Mouse (Mus musculus) frontal cortex, adult 2 months (tissue): ENCODE data around the gene Defb45. TPM values are rescaled to one million over a fixed set of nuclear protein-coding genes. Genes with fewer than 3 reads are reported as not detected.

Experiments used
- DNase-seq, 2 experiments: peaks; one replicate each; pipeline ENCODE4 v3.0.0; 2022; ENCODE audit warnings: low spot score in 1 of 2; ENCODE audit errors: extremely low spot score in 1 of 2
- polyA plus RNA-seq: library from polyadenylated mRNA; depleted of rRNA; stranded (reverse); fragments of >200 nt; gene quantifications from 2 replicates; pipeline ENCODE4 v1.2.3, GENCODE M21; 2012

Defb45 gene
- polyA plus RNA-seq, 1 experiment = not detected

- no peak for DNase-seq
These were observed 13.0 kb upstream of the Defb45 start for GRCm38 (mm10) chr2:152612193-152612592.

- DNase-seq = no peak
These were observed 9.5 kb upstream of the Defb45 start for GRCm38 (mm10) chr2:152608719-152609118.

DNA sequence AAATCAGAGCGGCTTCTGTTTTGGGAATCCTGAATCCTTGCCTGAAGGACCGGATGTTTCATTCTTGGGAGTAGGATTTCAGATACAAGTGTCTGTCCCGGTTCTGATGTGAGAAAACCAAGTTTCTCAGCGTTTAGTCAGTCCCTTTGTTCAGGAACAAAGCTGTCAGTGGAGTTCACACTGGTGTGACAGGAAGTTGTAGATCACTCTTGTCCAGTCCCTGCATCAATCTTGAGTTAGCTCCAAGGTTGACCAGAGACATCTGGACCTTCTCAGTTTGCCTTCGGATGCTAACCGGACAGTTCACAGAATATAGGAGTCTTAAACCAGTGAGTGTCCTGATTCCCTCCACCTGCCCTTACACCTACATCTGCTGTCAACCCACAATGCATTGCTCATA, 8.5 kb upstream of the Defb45 start:
- no peak for DNase-seq

DNA sequence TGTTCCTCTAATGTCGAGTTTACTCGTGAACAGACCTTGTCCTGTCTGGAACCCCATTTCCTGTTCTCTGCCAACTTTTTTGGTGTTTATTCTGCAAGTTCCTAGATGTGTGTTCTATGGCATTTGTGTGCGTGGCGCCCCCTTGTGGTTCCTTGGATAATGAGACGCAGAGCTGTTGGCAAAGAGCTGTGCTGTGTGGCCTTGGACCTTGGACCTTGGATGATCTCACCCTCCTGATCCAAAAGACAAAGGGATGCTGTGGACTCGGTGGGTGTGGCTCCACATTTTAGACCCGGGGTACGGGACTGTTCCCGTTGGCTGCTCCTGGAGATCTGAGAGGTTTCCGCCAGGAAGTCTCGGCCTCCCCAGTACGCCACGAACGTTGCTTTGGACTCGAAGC, 4.9 kb upstream of the Defb45 start, which contains the start of gene Defb36:
Defb36 (plus strand) TSS at position 271 of the 400 bp plus-strand sequence.
- DNase-seq = peak in 1 of 2 experiments; percentile 56

DNA sequence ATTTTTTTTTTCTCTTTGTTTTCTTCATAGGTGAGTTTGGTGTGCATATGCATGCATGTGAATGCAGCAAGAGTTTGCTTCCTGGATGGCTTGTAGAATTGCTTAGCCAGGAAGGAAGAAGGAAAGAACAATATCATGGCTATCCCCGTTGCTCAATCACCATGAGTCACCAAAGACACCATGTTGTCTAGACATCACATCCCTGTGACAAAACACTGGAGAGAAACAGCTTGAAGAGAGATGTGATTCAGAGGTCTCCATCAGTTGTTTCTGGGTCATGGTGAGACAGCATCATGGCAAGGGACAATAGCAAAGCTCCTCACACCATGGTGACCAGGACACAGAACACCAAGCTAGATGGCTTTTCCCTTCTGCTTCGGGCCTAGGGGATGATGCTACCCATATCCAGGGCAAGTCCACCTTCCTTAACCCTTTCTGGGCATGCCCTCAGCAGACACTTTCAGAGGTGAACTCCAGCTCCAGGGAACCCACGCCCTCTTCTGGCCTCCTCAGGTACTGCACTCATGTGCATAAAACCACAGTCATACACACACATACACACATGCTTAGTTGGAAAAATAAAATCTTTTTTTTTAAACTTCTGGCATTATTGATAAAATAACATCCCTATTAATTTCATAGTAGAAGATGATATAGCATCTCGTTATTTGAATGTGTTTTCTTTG, 2.2 kb upstream of the Defb45 start:
- no peak for DNase-seq

GRCm38 (mm10) chr2:152600076-152600475, 877 bp upstream of the Defb45 start:
- no peak for DNase-seq

DNA sequence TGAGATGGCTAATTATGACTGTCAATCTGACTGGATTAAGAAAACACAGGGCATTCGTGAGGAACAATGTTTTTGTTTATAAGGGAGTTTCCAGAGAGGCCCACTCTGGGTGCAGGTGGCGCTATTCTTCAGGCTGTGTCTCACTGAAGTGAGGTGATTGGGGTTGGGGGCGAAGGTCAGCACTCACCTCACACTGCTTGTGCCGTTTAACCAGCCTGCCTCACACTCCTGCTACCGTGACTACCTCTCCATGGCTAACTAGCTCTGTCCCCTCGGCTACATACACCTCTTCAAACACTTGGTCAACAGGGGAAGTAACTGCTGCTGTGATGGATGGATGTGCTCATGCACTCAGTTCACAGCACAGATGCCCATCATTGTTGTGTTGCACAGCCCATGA, 10.2 kb downstream of the Defb45 start:
- DNase-seq = no peak

GRCm38 (mm10) chr2:152588450-152588849, 10.7 kb downstream of the Defb45 start:
- DNase-seq = no peak

DNA sequence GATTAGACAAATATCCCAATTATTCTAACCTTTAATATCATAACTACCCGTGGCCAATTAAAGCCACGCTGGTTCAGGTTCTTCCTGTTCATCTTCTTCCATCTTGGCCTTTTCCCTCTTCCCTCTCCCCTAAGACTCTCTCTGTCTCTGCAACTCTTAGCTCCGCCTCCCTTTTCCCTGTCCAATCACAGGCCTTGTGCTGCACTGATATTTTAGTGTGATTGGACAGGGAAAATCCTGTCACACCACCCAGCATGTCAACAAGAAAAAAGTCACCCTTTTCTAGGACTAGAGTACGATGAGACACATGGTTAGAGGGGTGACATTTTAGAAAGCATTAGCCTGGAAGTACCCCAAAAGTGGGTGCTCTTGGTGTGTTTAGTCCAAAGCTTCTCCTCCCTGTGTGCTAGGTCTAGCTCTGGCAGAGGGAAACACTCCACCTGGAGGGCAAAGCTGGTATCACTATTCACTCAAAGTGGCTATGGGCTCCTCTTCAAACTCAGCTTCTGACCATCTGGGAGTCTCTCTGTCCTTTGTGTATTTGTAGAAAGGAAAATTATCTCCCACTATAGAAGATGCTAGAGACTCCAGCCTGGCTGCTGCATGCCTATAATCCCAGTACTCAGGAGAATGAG, 12.2 kb downstream of the Defb45 start:
- DNase-seq = peak in 1 of 2 experiments; percentile 30

- no peak for DNase-seq
These were observed 18.6 kb downstream of the Defb45 start for GRCm38 (mm10) chr2:152580612-152581011.

DNA sequence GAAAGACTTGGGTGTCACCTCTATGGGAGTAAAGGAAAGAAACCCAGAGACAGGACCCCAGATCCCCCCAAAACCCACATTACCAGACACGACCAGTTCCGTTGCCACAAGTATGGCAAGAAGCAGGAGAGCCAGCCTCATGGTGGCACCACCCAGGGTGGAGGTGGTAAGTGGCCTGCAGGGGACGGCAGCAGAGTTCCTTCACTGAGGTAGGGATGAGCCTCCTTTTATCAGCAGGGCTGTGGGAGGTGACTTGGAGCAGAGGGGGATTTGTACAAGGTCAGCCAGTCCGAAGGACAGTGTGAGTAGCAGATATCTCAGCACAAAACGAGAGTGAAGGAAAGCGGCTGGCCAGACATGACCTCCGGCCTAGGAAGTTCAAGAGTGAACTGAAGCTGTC, 19.1 kb downstream of the Defb45 start, which contains the start of gene Defb19:
Defb19 (minus strand) TSS at position 206 of the 400 bp plus-strand sequence.
- DNase-seq = no peak

- no peak for DNase-seq
These were observed 25.7 kb downstream of the Defb45 start for GRCm38 (mm10) chr2:152573484-152573883.

DNA sequence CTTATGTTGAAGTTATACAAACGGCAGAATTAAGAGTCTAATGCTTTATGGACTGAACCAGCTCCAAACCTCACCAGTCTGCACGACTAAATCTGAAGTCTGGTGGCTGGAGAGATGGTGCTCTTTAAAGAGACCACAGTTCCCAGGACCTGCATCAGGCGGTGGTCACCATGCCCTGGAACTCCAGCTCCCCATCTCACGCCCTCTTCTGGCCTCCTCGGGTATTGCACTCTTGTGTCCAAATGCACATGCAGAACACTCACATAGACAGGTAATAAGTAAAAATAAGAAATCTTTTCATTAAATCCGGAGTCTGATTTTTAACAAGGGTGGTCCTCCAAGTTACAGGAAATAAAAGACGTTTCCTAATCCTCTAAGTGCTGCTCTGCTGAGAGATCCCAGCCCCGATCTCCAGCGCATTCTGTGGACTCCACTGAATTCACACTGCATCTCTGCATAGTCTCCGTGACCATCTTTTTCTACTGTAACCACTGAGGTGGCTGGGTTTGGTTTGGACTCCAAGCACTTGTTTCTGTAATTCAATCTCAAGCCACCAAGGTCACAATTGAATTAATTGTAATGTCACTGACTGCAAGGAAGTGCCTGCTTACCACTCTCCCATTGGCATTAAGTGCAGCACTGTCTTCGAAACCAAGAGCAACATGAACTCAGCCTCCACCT, 26.9 kb downstream of the Defb45 start, which contains the start of gene Defb21:
Defb21 (plus strand) TSS at position 631 of the 681 bp plus-strand sequence.
- DNase-seq = no peak

DNA sequence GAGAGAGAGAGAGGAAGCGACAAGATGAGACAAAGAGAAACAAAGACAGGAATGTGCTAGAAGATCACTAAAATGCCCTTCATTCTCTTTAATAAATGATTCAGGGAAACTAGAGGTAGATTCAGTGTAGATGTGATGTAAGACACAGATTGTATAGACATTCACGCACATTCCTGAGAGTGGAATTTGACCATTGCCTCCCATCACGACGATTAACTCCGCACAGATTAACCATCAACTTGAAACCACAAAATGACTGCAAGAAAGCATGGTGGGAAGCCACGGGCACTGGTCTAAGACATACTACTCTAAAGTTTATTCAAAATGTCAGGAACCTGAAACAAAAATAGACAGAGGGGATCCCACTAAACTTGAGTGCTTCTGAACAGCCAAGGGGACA, 28.9 kb downstream of the Defb45 start:
- DNase-seq = no peak

DNA sequence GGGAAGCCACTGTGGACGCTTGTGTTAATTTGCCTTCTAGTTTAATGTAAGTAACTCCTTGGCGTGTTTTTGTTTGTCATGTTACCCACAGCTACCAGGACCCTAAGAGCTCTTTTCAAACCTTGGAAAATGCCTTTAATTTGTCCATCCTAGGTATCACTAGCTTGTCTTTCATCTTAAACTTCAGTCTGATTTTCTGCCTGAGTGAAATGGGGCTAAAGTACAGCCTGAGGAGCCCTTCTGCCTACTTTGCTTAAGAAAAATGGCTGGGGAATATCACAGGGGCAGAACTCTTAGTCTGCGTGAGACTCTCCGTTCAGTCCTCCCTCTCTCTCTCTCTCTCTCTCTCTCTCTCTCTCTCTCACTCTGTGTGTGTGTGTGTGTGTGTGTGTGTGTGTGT, 29.3 kb downstream of the Defb45 start:
- no peak for DNase-seq

DNA sequence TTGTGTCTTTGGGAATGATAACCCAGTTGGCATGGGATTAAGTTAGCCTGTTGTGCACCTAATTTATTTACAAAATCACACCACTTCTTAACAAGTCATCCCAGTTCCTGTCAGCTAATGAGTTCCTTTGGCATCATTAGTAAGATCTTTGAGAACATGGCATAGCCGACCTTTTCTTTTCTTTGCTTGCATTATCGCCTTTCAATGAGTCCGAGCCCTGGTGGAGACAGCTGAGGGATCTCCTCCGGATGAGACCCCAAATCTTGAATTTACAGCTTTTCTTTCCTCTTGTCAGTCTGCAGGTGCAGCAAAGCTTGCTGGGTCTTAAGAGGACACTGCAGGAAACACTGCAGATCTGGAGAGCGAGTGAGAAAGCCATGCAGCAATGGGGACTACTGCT, 30.2 kb downstream of the Defb45 start, which contains the start of gene Gm17416:
Gm17416 (plus strand) TSS at position 301 of the 400 bp plus-strand sequence.
- no peak for DNase-seq

DNA sequence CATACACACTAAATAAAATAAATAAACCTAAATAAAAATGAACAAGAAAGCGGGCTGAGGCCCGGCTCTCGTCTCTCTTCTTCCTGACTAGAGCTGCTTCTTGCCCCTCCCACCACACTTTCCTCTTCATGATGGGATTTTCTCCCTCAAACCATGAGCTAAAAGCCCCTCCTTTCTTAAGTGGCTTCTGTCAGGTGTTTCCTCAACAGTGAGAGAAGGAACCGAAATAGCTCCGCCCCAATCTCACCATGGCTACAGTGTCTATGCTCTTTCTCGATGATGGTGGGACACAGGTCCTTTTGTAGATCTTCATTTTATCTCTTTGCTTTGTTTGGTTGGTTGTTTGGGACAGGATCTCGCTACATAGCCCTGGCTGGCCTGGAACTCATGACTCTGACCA, 42.5 kb downstream of the Defb45 start:
- DNase-seq = no peak

- peak; percentile 20 to 85 for DNase-seq
These were observed 45.3 kb downstream of the Defb45 start for GRCm38 (mm10) chr2:152553774-152554423.

- no peak for DNase-seq
These were observed 51.1 kb downstream of the Defb45 start for GRCm38 (mm10) chr2:152548124-152548523.

DNA sequence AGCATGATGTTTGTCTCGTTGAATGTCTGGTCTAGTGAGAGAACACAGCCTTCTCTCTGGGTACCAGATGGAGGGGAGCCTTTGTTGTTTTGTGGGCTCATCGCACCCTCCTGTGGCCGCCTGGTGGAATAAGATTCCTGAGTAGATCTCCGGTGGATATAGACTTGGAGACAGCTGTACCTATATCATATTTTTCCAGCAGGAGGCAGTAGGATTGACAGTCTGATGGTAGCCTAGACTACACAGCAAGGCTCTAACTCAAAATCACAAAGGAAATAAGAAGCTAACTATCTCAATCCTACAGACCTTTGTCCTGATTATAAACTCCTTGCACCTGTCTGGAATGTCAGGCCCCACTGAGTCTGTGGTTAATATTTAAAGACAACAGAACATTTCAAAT, 54.5 kb downstream of the Defb45 start:
- DNase-seq = peak; percentile 52 to 81

GRCm38 (mm10) chr2:152543478-152543877, 55.7 kb downstream of the Defb45 start:
- DNase-seq = no peak
